Mouse (Mus musculus) liver, embryonic 11.5 days (tissue): ENCODE data around the gene Hist1h3i. TPM values are rescaled to one million over a fixed set of nuclear protein-coding genes. Genes with fewer than 3 reads are reported as not detected.
A peak's percentile ranks its signal among the peaks of the same experiment; 100 is the strongest.
"Not testable (repeated sequence)": the region's sequence is repeated elsewhere in the genome, so short reads cannot be mapped to it uniquely, and the experiment has no call there.

Source experiments
- ATAC-seq: fragments of 200-750 bp; cut with Nextera tagmentation; replicated peaks from 2 replicates; pipeline ENCODE4 v1.8.0; 2017; ENCODE audit warnings: moderate number of reproducible peaks, mild to moderate bottlenecking, moderate TSS enrichment, moderate library complexity; ENCODE audit not compliant: low FRiP score
- DNase-seq: peaks from one replicate; pipeline ENCODE4 v3.0.0-alpha.2; 2017; ENCODE audit warnings: low spot score
- H3K27ac ChIP-seq: fragments of 300-500 bp; sonication (generic); 2 replicates; pipeline ENCODE4 v1.5.1; 2014; ENCODE audit warnings: mild to moderate bottlenecking, low read depth, low read length, control low read depth
- H3K27me3 ChIP-seq: fragments of 300-500 bp; sonication (generic); replicated peaks from 2 replicates; pipeline ENCODE4 v1.6.1; 2014; ENCODE audit warnings: low read length, mixed read lengths; ENCODE audit not compliant: control insufficient read depth, insufficient read depth
- H3K36me3 ChIP-seq: fragments of 300-500 bp; sonication (generic); 2 replicates; pipeline ENCODE4 v1.6.1; 2014; ENCODE audit warnings: mild to moderate bottlenecking, low read length, moderate library complexity, mixed read lengths; ENCODE audit not compliant: control insufficient read depth, insufficient read depth
- H3K4me1 ChIP-seq: fragments of 300-500 bp; sonication (generic); replicated peaks from 2 replicates; pipeline ENCODE4 v1.6.1; 2014; ENCODE audit warnings: low read length, mixed read lengths; ENCODE audit not compliant: control insufficient read depth, insufficient read depth
- H3K4me2 ChIP-seq: fragments of 300-500 bp; sonication (generic); 2 replicates; pipeline ENCODE4 v1.6.1; 2014; ENCODE audit warnings: mild to moderate bottlenecking, control low read depth, moderate library complexity
- H3K4me3 ChIP-seq: fragments of 300-500 bp; sonication (generic); 2 replicates; pipeline ENCODE4 v1.5.1; 2014; ENCODE audit warnings: low read depth, low read length, control low read depth
- H3K9ac ChIP-seq: fragments of 300-500 bp; sonication (generic); 2 replicates; pipeline ENCODE4 v1.6.1; 2014; ENCODE audit warnings: low read depth, low read length, control low read depth
- H3K9me3 ChIP-seq: fragments of 300-500 bp; sonication (generic); 2 replicates; pipeline ENCODE4 v1.6.1; 2016; ENCODE audit warnings: low read length, inconsistent platforms, mixed read lengths; ENCODE audit not compliant: control insufficient read depth
- WGBS: fragments of 180-500 bp; shearing (Covaris S2); extraction: QIAGEN DNeasy Blood & Tissue Kit; methylation state at CpG from one replicate; pipeline ENCODE4 v1.1.7; 2014; 5-methylcytosine and 5-hydroxymethylcytosine counted together
- polyA plus RNA-seq: library from polyadenylated mRNA; unstranded; fragments of >200 nt; fragmentation: Nextera tagmentation; extraction: Ambion mirVana; gene quantifications from 2 replicates; pipeline ENCODE4 v1.2.1, GENCODE M21; 2014

Gene Hist1h3i
- polyA plus RNA-seq, 1 experiment from 2014 or later, result 232 TPM

GRCm38 (mm10) chr13:21786189-21786898 is 3.2 kb upstream of the Hist1h3i start:
- no peaks in the 10 kb centered on the region for H3K36me3 ChIP-seq
- H3K4me2 ChIP-seq, result peak overlapping the region; percentile 66
- peaks cover 24% of the 10 kb centered on the region for H3K4me1 ChIP-seq
- peak overlapping the region; percentile 96 for H3K27ac ChIP-seq
- peak overlapping the region; percentile 41 for H3K4me3 ChIP-seq
- H3K9ac ChIP-seq, result peak overlapping the region; percentile 73
- ATAC-seq, result no peak
- H3K9me3 ChIP-seq, result no peaks in the 10 kb centered on the region
- no peaks in the 10 kb centered on the region for H3K27me3 ChIP-seq
- 8% methylated on average over 8 of the region's 8 CpGs for WGBS
- DNase-seq, result no peak

DNA sequence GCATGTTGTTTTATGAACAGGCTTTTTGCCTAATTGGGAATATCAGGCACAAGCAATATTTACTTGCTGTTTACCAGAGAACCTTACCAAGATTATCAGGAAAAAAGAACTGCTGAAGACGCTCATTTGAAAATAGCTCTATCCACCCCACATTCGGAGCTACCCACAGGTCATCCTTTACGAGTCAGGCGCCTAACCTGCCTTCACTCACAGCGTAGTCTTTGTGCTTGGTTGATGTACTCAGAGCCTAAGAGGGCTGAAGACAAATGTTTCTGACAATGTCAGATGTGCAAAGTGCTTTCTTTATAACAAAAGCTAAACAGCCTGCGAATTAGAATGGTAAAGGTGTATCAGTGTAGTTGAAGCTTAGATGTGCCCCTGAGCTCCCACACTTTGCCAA is 1.1 kb upstream of the Hist1h3i start:
- WGBS, result 43% methylated on average over 6 of the region's 6 CpGs
- Histone ChIP-seq H3K36me3 (no peaks in the 10 kb centered on the region), H3K4me2 (peak overlapping the region; percentile 62), H3K4me1 (peaks cover 24% of the 10 kb centered on the region), H3K4me3 (peak overlapping the region; percentile 44; the same call in 1 of the 2 replicates), H3K27me3 (no peaks in the 10 kb centered on the region), H3K9ac (peak overlapping the region; percentile 73), H3K27ac (peak overlapping the region; percentile 98), H3K9me3 (no peaks in the 10 kb centered on the region)
- ATAC-seq (no peak), DNase-seq (peak; percentile 41)

GRCm38 (mm10) chr13:21783734-21784161 is 578 bp upstream of the Hist1h3i start:
- Histone ChIP-seq H3K27ac (peak overlapping the region; percentile 98), H3K9ac (peak overlapping the region; percentile 73), H3K27me3 (no peaks in the 10 kb centered on the region), H3K4me1 (peaks cover 23% of the 10 kb centered on the region), H3K9me3 (no peaks in the 10 kb centered on the region), H3K4me2 (peak overlapping the region; percentile 62), H3K4me3 (peak overlapping the region; percentile 44), H3K36me3 (no peaks in the 10 kb centered on the region)
- 4% methylated on average over 9 of the region's 9 CpGs for WGBS
- DNase-seq, result peak; percentile 74
- no peak for ATAC-seq

- H3K36me3 ChIP-seq, H3K27me3 ChIP-seq, H3K9me3 ChIP-seq: not testable (repeated sequence)
- H3K4me3 ChIP-seq, result peak overlapping the region; percentile 44
- peaks cover 15% of the 10 kb centered on the region for H3K4me1 ChIP-seq
- peak overlapping the region; percentile 98 for H3K27ac ChIP-seq
- H3K9ac ChIP-seq, result peak overlapping the region; percentile 79
- H3K4me2 ChIP-seq, result peak overlapping the region; percentile 79
- peak; percentile 58 for DNase-seq
- under 1% methylated on average over 14 of the region's 35 CpGs for WGBS
- ATAC-seq, result peak; percentile 5; the same call in 1 of the 2 replicates
Observed at GRCm38 (mm10) chr13:21782361-21783254, 562 bp downstream of the Hist1h3i start.

- WGBS, result 75% methylated on average over 1 of the region's 1 CpGs
- Histone ChIP-seq H3K9me3 (no peaks in the 10 kb centered on the region), H3K4me1 (peaks cover 21% of the 10 kb centered on the region), H3K27me3 (no peaks in the 10 kb centered on the region), H3K4me3 (peak overlapping the region; percentile 12; the same call in 1 of the 2 replicates), H3K4me2 (peak overlapping the region; percentile 79), H3K9ac (peak overlapping the region; percentile 52; the same call in 1 of the 2 replicates), H3K36me3 (no peaks in the 10 kb centered on the region), H3K27ac (peak overlapping the region; percentile 100)
- no peak for DNase-seq
- ATAC-seq, result no peak
Observed at GRCm38 (mm10) chr13:21781639-21782038, 1.5 kb downstream of the Hist1h3i start.

DNA sequence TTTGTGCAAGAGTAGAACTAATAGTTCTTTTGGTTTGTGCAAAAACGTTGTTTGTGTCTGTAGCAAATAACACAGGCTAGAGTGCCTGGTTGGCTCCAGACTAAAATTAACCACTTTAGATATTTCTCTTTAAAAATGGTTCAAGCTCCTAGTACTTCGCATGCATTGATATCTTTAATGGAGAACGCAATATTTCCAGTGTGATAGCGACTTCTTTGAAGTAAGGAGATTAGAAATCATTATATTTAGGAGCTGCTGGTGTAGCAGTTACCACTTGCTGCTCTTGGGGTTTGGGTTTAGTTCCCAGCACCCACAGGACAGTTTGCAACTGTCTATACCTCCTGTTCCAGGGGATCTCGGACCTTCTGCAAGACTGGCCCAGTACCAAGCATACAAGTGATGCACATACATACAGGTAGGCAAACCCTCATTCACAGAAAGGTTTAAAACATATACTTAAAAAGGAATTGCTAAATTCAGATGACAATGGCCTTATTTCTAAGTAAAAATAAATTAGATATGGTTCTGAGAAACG is 2.1 kb downstream of the Hist1h3i start:
- H3K9me3 ChIP-seq, result no peaks in the 10 kb centered on the region
- H3K36me3 ChIP-seq, result no peaks in the 10 kb centered on the region
- H3K4me2 ChIP-seq, result peak overlapping the region; percentile 94
- H3K9ac ChIP-seq, result peak overlapping the region; percentile 65
- H3K27me3 ChIP-seq, result no peaks in the 10 kb centered on the region
- DNase-seq, result no peak
- H3K27ac ChIP-seq, result peak overlapping the region; percentile 100
- ATAC-seq, result no peak
- peaks cover 24% of the 10 kb centered on the region for H3K4me1 ChIP-seq
- 41% methylated on average over 6 of the region's 6 CpGs for WGBS
- H3K4me3 ChIP-seq, result peak overlapping the region; percentile 62

DNA sequence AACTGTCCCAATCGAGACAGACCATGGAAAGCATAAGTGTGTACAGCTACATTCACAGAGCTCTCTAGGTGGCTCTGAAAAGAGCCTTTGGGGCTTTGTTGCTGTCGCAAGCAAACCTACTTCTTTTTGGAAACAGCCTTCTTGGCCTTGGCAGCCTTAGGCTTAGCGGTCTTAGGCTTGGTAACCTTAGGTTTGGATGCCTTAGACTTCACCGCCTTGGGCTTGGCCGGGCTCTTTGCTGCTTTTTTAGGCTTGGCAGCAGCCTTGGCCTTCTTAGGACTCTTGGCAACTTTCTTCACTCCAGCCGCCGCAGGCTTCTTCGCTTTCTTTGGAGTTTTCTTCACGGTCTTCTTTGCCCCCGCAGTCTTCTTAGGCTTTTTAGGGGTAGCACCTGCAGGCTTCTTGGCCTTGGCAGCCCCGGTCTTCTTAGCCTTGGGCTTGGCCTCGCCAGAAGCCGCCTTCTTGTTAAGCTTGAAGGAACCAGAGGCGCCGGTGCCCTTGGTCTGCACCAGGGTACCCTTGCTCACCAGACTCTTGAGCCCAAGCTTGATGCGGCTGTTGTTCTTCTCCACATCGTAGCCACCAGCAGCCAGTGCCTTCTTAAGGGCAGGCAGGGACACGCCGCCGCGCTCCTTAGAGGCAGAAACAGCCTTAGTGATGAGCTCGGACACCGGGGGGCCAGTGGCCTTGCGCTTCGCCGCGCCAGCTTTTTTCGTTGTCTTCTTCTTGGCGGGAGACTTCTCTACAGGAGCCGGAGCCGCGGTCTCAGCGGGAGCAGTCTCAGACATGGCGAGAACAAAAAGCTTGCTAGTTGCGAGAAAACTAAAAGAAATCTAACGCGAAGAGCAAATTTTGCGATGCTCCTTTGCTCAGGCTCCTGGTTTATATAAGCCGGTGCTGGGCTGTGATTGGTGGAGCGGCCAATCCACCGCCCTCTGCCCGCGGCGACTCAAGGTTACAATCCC is 3.1 kb downstream of the Hist1h3i start, which contains the start of gene Hist1h1b:
Gene Hist1h1b, minus strand, starts transcription at position 859 of the 965 bp plus-strand sequence.
- WGBS, result under 1% methylated on average over 44 of the region's 44 CpGs
- peak within 1 kb of the TSS; percentile 100 for H3K27ac ChIP-seq
- peaks cover 18% of the 10 kb centered on the region for H3K4me1 ChIP-seq
- H3K27me3 ChIP-seq, result no peaks in the 10 kb centered on the region
- peak; percentile 84 for DNase-seq
- peak within 1 kb of the TSS; percentile 62 for H3K4me3 ChIP-seq
- H3K4me2 ChIP-seq, result peak within 1 kb of the TSS; percentile 94
- H3K9me3 ChIP-seq, result no peaks in the 10 kb centered on the region
- peak; percentile 52 for ATAC-seq
- H3K9ac ChIP-seq, result peak within 1 kb of the TSS; percentile 98
- H3K36me3 ChIP-seq, result no peaks in the 10 kb centered on the region
